Mouse (Mus musculus) lung, adult 18-20 months (tissue): ENCODE measurements around the gene 1110051M20Rik.

ENCODE experiments used
- DNase-seq, 2 experiments: peaks; one replicate each; pipeline ENCODE4 v3.0.0; 2022; ENCODE audit warnings: mixed read lengths in 2 of 2

1110051M20Rik gene

DNA sequence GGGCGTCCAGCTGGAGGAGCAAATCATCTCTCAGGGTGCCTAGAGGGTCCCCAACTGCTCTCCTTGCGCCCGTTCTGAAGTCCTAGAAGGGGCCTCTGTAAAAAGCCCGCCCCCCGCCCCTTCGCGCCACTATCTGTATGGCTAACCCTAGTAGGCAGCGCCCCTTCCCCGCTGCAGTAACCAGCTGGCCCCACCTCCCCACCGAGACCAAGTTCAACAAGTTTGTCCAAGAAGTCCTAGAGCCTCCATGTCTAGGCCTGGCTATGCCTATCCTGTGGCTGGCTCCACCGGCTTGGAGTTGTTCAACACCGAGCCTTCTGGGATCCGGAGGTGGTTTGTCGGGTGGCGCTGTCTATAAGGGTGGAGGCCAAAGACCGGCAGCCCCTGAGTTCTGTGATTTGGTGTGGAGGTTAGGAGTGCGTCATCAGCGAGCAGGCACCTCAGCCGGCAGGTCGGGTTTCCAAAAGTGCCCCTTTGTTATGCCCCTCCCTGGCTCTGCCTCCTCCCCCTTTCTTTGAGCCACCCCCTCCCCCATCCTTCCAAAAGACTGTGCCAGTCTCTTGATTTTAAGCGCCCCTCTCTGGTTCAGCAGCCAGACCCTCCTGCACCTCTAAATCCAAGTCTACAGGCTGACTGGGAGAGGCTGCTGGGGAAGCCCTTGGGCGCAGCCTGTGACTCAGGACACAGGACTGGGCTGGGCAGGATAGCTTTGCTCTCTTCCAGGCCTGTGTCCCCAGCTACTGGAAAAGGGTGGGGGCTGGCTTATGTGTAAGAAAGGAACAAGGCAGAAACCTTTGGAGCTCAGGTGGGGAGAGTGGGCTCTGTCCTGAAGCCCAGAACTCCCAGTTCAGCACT, 187.2 kb downstream of the 1110051M20Rik start:
- DNase-seq = peak in 1 of 2 experiments; percentile 54

DNA sequence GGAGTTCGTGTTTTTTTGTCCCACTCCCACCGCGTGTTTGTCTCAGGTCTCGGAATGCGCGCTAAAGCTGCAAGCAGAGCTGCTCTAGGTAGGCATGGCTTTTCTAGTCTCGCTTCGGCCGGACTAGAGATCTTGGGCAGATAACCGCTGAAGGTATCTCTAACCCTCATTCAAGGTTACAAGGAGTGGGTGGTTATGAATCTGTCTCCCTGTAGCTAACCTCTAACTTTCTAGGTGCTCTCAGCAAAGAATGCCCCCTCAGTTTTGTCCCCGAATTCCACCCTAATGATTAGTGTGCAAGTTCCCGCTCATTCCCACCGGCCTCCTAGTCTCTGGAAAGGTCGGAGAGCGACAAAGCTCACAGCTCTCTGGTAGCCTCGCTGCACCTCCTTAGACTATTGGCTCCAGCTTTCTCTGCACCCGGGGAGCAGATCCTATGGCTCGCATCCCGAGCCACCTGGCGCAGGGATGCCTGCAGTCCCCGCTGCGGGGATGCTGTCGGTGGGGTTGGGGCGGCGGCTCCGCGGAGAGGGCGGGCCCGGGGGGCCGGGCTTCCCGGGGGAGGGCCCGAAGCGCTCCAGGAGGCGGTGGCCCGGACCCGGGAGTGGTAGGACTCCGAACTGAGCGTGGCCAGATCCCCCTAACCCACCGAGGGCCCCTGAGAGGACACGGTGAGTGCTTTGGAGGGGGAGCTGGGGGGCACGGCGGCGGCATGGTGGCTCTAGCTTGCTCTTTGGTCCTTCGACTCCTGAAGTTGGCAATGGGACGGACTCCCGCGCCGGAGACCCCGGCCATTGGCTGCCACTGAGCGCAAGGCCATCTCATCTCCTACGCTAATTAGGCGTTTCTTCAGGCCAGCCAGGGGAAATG, 188.0 kb downstream of the 1110051M20Rik start:
- DNase-seq = peak; percentile 66

- peak in 1 of 2 experiments; percentile 34 for DNase-seq
Measured at GRCm38 (mm10) chr2:91255661-91256150, 188.8 kb downstream of the 1110051M20Rik start, which contains the start of gene Pacsin3. Pacsin3 (plus strand) TSS chr2:91255954.

- no peak for DNase-seq
Measured at GRCm38 (mm10) chr2:91254725-91255380, 189.7 kb downstream of the 1110051M20Rik start.

GRCm38 (mm10) chr2:91252512-91252911, 192.0 kb downstream of the 1110051M20Rik start:
- DNase-seq = no peak

GRCm38 (mm10) chr2:91252001-91252400, 192.5 kb downstream of the 1110051M20Rik start:
- DNase-seq = no peak

DNA sequence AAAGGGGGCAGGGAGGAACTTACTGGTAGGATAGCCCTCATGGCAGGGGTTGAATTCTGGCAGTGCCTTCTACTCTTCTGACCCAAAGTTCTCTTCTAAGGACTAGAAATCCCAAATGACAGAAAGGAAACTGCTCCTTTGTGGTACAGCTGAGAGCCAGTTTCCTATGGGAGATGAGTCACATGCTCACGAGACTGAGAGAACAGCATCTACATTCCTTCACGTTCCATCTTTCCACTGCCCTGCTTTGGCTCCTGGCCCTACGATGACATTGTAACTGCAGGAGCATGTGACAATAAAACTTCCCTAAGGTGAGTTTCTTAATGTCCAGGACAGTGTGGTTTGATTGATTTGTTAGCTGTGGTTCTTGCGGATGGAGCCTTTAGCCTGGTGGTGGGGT, 196.1 kb downstream of the 1110051M20Rik start:
- no peak for DNase-seq

- no peak for DNase-seq
Measured at GRCm38 (mm10) chr2:91244557-91245228, 199.8 kb downstream of the 1110051M20Rik start.

DNA sequence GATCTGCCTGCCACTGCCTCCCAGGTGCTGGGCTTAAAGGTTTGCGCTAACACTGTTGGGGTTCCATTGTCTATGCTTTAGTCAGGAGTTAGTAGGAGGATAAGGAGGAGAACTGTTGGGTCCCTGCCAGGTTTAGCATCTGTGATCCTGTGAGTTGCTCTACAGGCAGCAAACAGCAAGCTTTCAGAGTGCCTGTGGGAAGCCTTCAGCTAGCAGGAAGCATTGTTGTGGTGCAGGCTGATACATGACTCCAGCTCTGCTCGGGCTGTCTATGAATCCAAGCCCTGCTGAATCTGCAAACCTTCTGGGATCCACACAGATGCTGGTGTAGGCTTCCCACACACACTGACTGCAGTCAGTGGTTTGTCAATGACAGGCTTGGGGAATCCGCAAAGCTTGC, 201.1 kb downstream of the 1110051M20Rik start:
- DNase-seq = no peak

- no peak for DNase-seq
Measured at GRCm38 (mm10) chr2:91242547-91242946, 202.0 kb downstream of the 1110051M20Rik start.

- peak in 1 of 2 experiments; percentile 29 for DNase-seq
Measured at GRCm38 (mm10) chr2:91237511-91238080, 206.9 kb downstream of the 1110051M20Rik start.

GRCm38 (mm10) chr2:91236601-91237510, 207.6 kb downstream of the 1110051M20Rik start, which contains the start of gene Ddb2:
Ddb2 (minus strand) TSS chr2:91236982.
- DNase-seq = peak; percentile 89 to 95

DNA sequence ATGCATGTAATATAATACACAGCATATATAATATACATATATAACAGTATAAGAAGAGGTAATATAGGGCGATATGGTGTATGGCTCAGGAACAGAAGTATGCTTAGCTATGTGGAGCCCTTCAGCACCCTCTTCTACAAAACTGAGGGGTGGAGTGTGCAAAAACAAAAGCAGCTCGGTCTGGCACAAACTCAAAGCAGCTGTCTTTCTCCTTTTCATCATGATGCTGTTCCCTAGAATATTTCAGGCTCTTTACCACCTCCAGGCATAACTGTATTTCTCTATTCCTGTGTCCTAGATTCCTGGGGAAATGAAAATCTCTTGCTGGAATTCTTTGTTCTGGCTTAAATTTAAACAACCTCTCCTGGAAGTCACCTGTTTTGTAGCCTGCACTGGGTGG, 214.8 kb downstream of the 1110051M20Rik start:
- no peak for DNase-seq
